Mouse (Mus musculus): Measurements from ENCODE around the gene Ubtd1. TPM values are rescaled to one million over a fixed set of nuclear protein-coding genes. Genes with fewer than 3 reads are reported as not detected.

Gene Ubtd1
- polyA plus RNA-seq, 1 experiment from 2014 or later: 10.4 TPM

GRCm38 (mm10) chr19:41953574-41953973, 28.0 kb upstream of the Ubtd1 start:
- no peak for ATAC-seq (ENCODE audit: insufficient number of reproducible peaks, insufficient read depth, low FRiP score, low read depth)
- peaks cover 83% of the 10 kb centered on the region for H3K36me3 ChIP-seq (ENCODE audit: control insufficient read depth, insufficient read depth, low read length)
- no peaks in the 10 kb centered on the region for H3K9me3 ChIP-seq (ENCODE audit: control insufficient read depth, low read depth, low read length)
- no peak overlapping the region for H3K9ac ChIP-seq (replicated peaks; ENCODE audit: low read depth, low read length)
- WGBS: 86% methylated on average over 3 of the region's 3 CpGs
- H3K27me3 ChIP-seq (ENCODE audit: control insufficient read depth, insufficient read depth, low read length): no peaks in the 10 kb centered on the region
- no peaks in the 10 kb centered on the region for H3K4me1 ChIP-seq (ENCODE audit: control insufficient read depth, insufficient read depth, low read length)
- no peak overlapping the region for H3K27ac ChIP-seq (ENCODE audit: low read length)
- H3K4me2 ChIP-seq (replicated peaks; ENCODE audit: low read depth, low read length): no peak overlapping the region
- H3K4me3 ChIP-seq (ENCODE audit: low read depth, low read length): no peak overlapping the region

- H3K4me3 ChIP-seq (ENCODE audit: low read depth, low read length): no peak overlapping the region
- no peak for ATAC-seq (ENCODE audit: insufficient number of reproducible peaks, insufficient read depth, low FRiP score, low read depth)
- H3K4me1 ChIP-seq (ENCODE audit: control insufficient read depth, insufficient read depth, low read length): no peaks in the 10 kb centered on the region
- peaks cover 26% of the 10 kb centered on the region for H3K36me3 ChIP-seq (ENCODE audit: control insufficient read depth, insufficient read depth, low read length)
- H3K4me2 ChIP-seq (replicated peaks; ENCODE audit: low read depth, low read length): no peak overlapping the region
- no peak overlapping the region for H3K27ac ChIP-seq (ENCODE audit: low read length)
- H3K9me3 ChIP-seq (ENCODE audit: control insufficient read depth, low read depth, low read length): no peaks in the 10 kb centered on the region
- no peak overlapping the region for H3K9ac ChIP-seq (replicated peaks; ENCODE audit: low read depth, low read length)
- no peaks in the 10 kb centered on the region for H3K27me3 ChIP-seq (ENCODE audit: control insufficient read depth, insufficient read depth, low read length)
- WGBS: 89% methylated on average over 7 of the region's 7 CpGs
These were observed 11.9 kb upstream of the Ubtd1 start for GRCm38 (mm10) chr19:41969618-41970017.

GRCm38 (mm10) chr19:41973891-41974794, 7.4 kb upstream of the Ubtd1 start:
- Histone ChIP-seq H3K27ac (ENCODE audit: low read length) (no peak overlapping the region; the same call in 1 of the 2 replicates), H3K9ac (replicated peaks; ENCODE audit: low read depth, low read length) (0 out of 2 replicates have a peak overlapping the region, but pooled peaks have one; percentile 3), H3K27me3 (ENCODE audit: control insufficient read depth, insufficient read depth, low read length) (no peaks in the 10 kb centered on the region), H3K4me3 (ENCODE audit: low read depth, low read length) (no peak overlapping the region), H3K9me3 (ENCODE audit: control insufficient read depth, low read depth, low read length) (no peaks in the 10 kb centered on the region), H3K36me3 (ENCODE audit: control insufficient read depth, insufficient read depth, low read length) (peaks cover 2% of the 10 kb centered on the region; the same call in 1 of the 2 replicates), H3K4me1 (ENCODE audit: control insufficient read depth, insufficient read depth, low read length) (no peaks in the 10 kb centered on the region), H3K4me2 (replicated peaks; ENCODE audit: low read depth, low read length) (no peak overlapping the region)
- ATAC-seq (ENCODE audit: insufficient number of reproducible peaks, insufficient read depth, low FRiP score, low read depth): no peak
- 69% methylated on average over 13 of the region's 13 CpGs for WGBS

GRCm38 (mm10) chr19:41980422-41980818, 1.1 kb upstream of the Ubtd1 start:
- Histone ChIP-seq H3K9me3 (ENCODE audit: control insufficient read depth, low read depth, low read length) (no peaks in the 10 kb centered on the region), H3K4me3 (ENCODE audit: low read depth, low read length) (peak overlapping the region; percentile 83), H3K36me3 (ENCODE audit: control insufficient read depth, insufficient read depth, low read length) (no peaks in the 10 kb centered on the region), H3K4me2 (replicated peaks; ENCODE audit: low read depth, low read length) (peak overlapping the region; percentile 60), H3K9ac (replicated peaks; ENCODE audit: low read depth, low read length) (peak overlapping the region; percentile 18; the same call in 1 of the 2 replicates), H3K27me3 (ENCODE audit: control insufficient read depth, insufficient read depth, low read length) (no peaks in the 10 kb centered on the region), H3K4me1 (ENCODE audit: control insufficient read depth, insufficient read depth, low read length) (peaks cover 5% of the 10 kb centered on the region; the same call in 1 of the 2 replicates), H3K27ac (ENCODE audit: low read length) (peak overlapping the region; percentile 83)
- peak; percentile 1; the same call in 1 of the 2 replicates for ATAC-seq (ENCODE audit: insufficient number of reproducible peaks, insufficient read depth, low FRiP score, low read depth)
- 0% methylated on average over 16 of the region's 16 CpGs for WGBS

DNA sequence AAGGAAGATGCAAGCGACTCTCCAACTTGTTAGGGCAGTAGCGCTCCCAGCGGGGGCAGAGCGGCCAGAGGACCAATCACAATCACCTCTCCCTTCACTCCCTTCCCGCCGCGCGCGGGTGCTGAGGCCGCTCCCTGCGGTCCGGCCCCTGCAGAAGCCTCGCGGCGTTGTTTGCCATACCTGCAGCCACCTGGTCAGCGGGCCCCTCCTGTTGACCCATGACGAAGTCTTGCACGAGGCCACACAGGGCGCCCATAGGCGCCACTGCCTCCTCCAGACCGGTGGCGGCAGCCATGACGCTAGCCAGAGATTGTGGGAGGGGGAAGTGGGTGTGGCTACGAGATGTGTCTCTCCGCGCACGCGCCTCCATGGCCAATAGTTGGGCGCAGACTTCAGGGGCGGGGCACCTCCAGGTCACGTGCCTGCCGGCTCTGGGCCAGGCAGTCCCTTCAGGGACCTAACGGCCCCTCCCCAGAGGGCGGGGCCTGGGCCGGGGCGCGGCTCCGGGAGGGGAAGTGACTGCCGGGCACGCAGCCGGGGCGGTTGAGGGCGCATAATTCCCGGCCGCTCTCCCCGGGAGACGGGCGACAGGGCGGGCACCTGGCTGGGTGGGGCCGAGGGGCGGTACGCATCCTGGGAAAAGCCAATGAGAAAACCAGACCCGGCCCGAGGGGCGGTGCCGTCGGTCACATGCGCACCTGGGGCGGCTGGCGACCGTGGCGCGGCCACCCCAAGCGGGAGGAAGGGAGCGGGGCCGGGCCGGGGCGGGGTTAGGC, 556 bp upstream of the Ubtd1 start, which contains the start of gene Mms19:
Mms19 (minus strand) TSS at position 339 of the 776 bp plus-strand sequence.
- Histone ChIP-seq H3K9ac (replicated peaks; ENCODE audit: low read depth, low read length) (peak within 1 kb of the TSS; percentile 83), H3K4me3 (ENCODE audit: low read depth, low read length) (peak within 1 kb of the TSS; percentile 83), H3K9me3 (ENCODE audit: control insufficient read depth, low read depth, low read length) (no peaks in the 10 kb centered on the region), H3K4me2 (replicated peaks; ENCODE audit: low read depth, low read length) (peak within 1 kb of the TSS; percentile 67), H3K27ac (ENCODE audit: low read length) (peak within 1 kb of the TSS; percentile 83), H3K4me1 (ENCODE audit: control insufficient read depth, insufficient read depth, low read length) (peaks cover 5% of the 10 kb centered on the region; the same call in 1 of the 2 replicates), H3K36me3 (ENCODE audit: control insufficient read depth, insufficient read depth, low read length) (no peaks in the 10 kb centered on the region), H3K27me3 (ENCODE audit: control insufficient read depth, insufficient read depth, low read length) (no peaks in the 10 kb centered on the region)
- ATAC-seq (ENCODE audit: insufficient number of reproducible peaks, insufficient read depth, low FRiP score, low read depth): peak; percentile 95
- WGBS: under 1% methylated on average over 67 of the region's 68 CpGs

DNA sequence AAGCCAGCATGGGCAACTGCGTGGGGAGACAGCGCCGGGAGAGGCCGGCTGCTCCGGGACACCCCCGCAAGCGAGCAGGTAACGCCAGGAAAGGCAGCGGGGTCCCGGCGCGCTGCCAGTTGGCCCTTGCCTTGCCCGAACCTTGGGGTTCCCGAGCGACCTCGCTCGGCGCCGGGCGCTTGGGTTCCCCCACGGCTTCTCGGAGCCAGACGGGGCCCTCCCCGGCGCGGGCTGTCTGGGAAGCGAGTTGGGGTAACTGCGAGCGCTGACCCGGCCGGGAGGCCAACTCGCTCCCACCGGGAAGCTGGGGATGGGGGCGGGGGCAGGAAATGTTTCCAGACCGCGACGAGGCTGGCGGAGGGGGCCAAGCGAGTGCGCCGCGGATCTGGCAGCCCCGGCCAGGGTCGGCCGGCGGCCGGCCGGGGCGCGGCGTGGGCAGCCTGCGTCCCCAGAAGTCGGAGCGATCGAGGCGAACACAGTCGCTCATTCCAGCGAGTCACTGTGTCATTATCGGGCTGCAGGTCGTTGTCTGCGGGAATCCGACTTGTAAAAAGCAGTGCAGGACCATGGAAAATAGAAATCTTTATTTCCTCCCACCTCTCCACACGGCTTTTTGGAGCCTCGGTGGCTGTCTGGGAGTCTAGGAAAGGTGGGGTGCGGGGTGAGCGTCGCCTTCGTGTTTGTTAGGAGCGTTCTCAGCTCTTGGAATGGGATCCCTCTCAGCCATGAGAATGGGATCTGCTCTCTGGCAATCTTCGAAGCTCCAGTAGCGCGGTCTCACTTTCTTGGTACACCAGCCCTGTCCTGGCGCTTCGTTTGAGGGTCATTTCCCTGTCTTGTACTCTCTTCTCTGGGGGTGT, 598 bp downstream of the Ubtd1 start:
- ATAC-seq (ENCODE audit: insufficient number of reproducible peaks, insufficient read depth, low FRiP score, low read depth): no peak
- no peaks in the 10 kb centered on the region for H3K27me3 ChIP-seq (ENCODE audit: control insufficient read depth, insufficient read depth, low read length)

GRCm38 (mm10) chr19:41982791-41983150, 1.2 kb downstream of the Ubtd1 start:
- H3K36me3 ChIP-seq (ENCODE audit: control insufficient read depth, insufficient read depth, low read length): no peaks in the 10 kb centered on the region
- H3K9ac ChIP-seq (replicated peaks; ENCODE audit: low read depth, low read length): peak overlapping the region; percentile 83
- no peaks in the 10 kb centered on the region for H3K9me3 ChIP-seq (ENCODE audit: control insufficient read depth, low read depth, low read length)
- no peaks in the 10 kb centered on the region for H3K27me3 ChIP-seq (ENCODE audit: control insufficient read depth, insufficient read depth, low read length)
- ATAC-seq (ENCODE audit: insufficient number of reproducible peaks, insufficient read depth, low FRiP score, low read depth): no peak
- H3K4me2 ChIP-seq (replicated peaks; ENCODE audit: low read depth, low read length): peak overlapping the region; percentile 67
- H3K4me3 ChIP-seq (ENCODE audit: low read depth, low read length): peak overlapping the region; percentile 83
- no peak overlapping the region for H3K27ac ChIP-seq (ENCODE audit: low read length)
- WGBS: 9% methylated on average over 4 of the region's 4 CpGs
- peaks cover 5% of the 10 kb centered on the region; the same call in 1 of the 2 replicates for H3K4me1 ChIP-seq (ENCODE audit: control insufficient read depth, insufficient read depth, low read length)

More for the DNA sequence above, 598 bp downstream of the Ubtd1 start:
- Histone ChIP-seq H3K9me3 (ENCODE audit: control insufficient read depth, low read depth, low read length) (no peaks in the 10 kb centered on the region), H3K4me2 (replicated peaks; ENCODE audit: low read depth, low read length) (peak overlapping the region; percentile 67), H3K9ac (replicated peaks; ENCODE audit: low read depth, low read length) (peak overlapping the region; percentile 83), H3K4me1 (ENCODE audit: control insufficient read depth, insufficient read depth, low read length) (peaks cover 5% of the 10 kb centered on the region; the same call in 1 of the 2 replicates), H3K36me3 (ENCODE audit: control insufficient read depth, insufficient read depth, low read length) (no peaks in the 10 kb centered on the region), H3K27ac (ENCODE audit: low read length) (peak overlapping the region; percentile 78; the same call in 1 of the 2 replicates), H3K4me3 (ENCODE audit: low read depth, low read length) (peak overlapping the region; percentile 83)
- WGBS: under 1% methylated on average over 74 of the region's 74 CpGs

Measured in stomach, embryonic 14.5 days (tissue).